Mouse (Mus musculus) gastrocnemius, adult 18-20 months (tissue): ENCODE measurements around the gene AU041133. TPM values are rescaled to one million over a fixed set of nuclear protein-coding genes. Genes with fewer than 3 reads are reported as not detected.
"Not testable (repeated sequence)": the region's sequence is repeated elsewhere in the genome, so short reads cannot be mapped to it uniquely, and the experiment has no call there.

ENCODE experiments used
- DNase-seq: peaks from one replicate; pipeline ENCODE4 v3.0.0; 2021; ENCODE audit warnings: low spot score
- long read RNA-seq, 2 experiments: library from polyadenylated mRNA; stranded (forward); transcript quantifications; one replicate each; pipeline ENCODE4 v2.0.0; 2021
- total RNA-seq, 2 experiments: library from RNA; stranded (reverse); gene quantifications; 2 replicates each; pipeline ENCODE4 v1.2.3; 2021

AU041133 gene
- under 1 TPM; 0.38 to 0.46 TPM for total RNA-seq
- long read RNA-seq, experiment 1, partial matches to known transcripts: 0 of 1 reads
- long read RNA-seq, experiment 1, other reads (novel, unspliced or antisense): 0 of 1 reads
- long read RNA-seq, experiment 2, partial matches to known transcripts: 0 of 1 reads
- long read RNA-seq, experiment 2, other reads (novel, unspliced or antisense): 0 of 1 reads

- DNase-seq: peak; percentile 74
Measured at GRCm38 (mm10) chr10:82127850-82128401, at the start of gene AU041133. Gene AU041133 (plus strand): TSS chr10:82128013.

- peak; percentile 49 for DNase-seq
Measured at GRCm38 (mm10) chr10:82082728-82083621, 44.8 kb upstream of the AU041133 start, which contains the start of gene BC024063. Gene BC024063 (plus strand): TSS chr10:82083353.

- DNase-seq: not testable (repeated sequence)
Measured at GRCm38 (mm10) chr10:82083622-82083971, 44.2 kb upstream of the AU041133 start.

- DNase-seq: no peak
Measured at GRCm38 (mm10) chr10:82117206-82117605, 10.6 kb upstream of the AU041133 start.

GRCm38 (mm10) chr10:82145282-82145681 lies 17.5 kb downstream of the AU041133 start:
- DNase-seq: no peak

GRCm38 (mm10) chr10:82147571-82147970 lies 19.8 kb downstream of the AU041133 start:
- no peak for DNase-seq

GRCm38 (mm10) chr10:82167777-82168176 lies 40.0 kb downstream of the AU041133 start:
- no peak for DNase-seq

GRCm38 (mm10) chr10:82169776-82170175 lies 42.0 kb downstream of the AU041133 start:
- no peak for DNase-seq

GRCm38 (mm10) chr10:82170808-82171207 lies 43.0 kb downstream of the AU041133 start:
- DNase-seq: no peak

- DNase-seq: peak; percentile 48
Measured at GRCm38 (mm10) chr10:82178257-82179064, 50.6 kb downstream of the AU041133 start.

Other genes starting within 250 kb of the AU041133 start
- gene Zfp781, start 197.5 kb upstream of the AU041133 start, total RNA-seq: under 1 TPM; 0.18 to 0.26 TPM
- 1 to 10 TPM; 1.9 to 2.3 TPM for gene Zfp873, start 79.9 kb upstream of the AU041133 start, total RNA-seq
- 1 to 10 TPM; 1.0 to 1.6 TPM for gene BC024063, start 44.7 kb upstream of the AU041133 start, total RNA-seq
- gene Zfp938, start 113.3 kb downstream of the AU041133 start, total RNA-seq: 1 to 10 TPM; 3.4 to 4.5 TPM
- gene 4932415D10Rik, start 188.6 kb downstream of the AU041133 start, total RNA-seq: not detected
- gene Gm4924, start 226.2 kb downstream of the AU041133 start, total RNA-seq: 1 to 10 TPM in 1 of 2 experiments, under 1 TPM in 1; 0.57 to 1.5 TPM